Mouse (Mus musculus) kidney, adult 2 months (tissue): ENCODE data around the gene Snx29.

Experiments used
- CTCF ChIP-seq: fragments of 200-500 bp; conservative IDR thresholded peaks from 2 replicates; pipeline ENCODE4 v1.5.1; 2011; ENCODE audit warnings: low read depth, mild to moderate bottlenecking, control low read depth, low read length, moderate library complexity, mixed read lengths; ENCODE audit not compliant: insufficient read depth, insufficient read length
- POLR2A ChIP-seq: fragments of 200-500 bp; IDR thresholded peaks from one replicate; pipeline ENCODE4 v1.6.1; 2011; ENCODE audit warnings: low read depth, low read length, control low read depth

DNA sequence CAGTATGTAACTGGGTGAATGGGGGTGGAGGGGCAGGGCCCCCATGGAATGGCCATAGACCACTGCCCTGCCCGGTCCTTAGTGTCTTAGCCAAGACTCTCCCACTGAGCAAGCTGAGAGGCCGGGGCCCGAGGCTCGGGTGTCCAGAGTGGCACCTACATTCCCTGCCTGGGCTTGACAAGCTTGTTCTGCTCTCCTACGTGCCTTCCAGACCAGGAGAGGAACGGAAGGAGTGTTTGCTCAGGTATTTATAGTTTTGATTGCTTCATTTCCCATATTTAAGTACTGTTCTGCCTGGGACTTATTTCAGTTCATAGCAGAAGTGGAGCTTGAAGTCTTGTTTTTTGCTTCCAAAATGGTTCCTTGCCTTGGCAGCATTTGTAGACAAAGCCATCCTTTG lies 116.7 kb downstream of the Snx29 start:
- TF ChIP-seq POLR2A (no peak), CTCF (no peak)
